Mouse (Mus musculus) duodenum, adult 2 months (tissue): Measurements from ENCODE around the gene Pth2r. TPM values are rescaled to one million over a fixed set of nuclear protein-coding genes. Genes with fewer than 3 reads are reported as not detected.

Source experiments
- polyA plus RNA-seq: library from polyadenylated mRNA; depleted of rRNA; stranded (reverse); fragments of >200 nt; gene quantifications from 2 replicates; pipeline ENCODE4 v1.2.3, GENCODE M21; 2012; ENCODE audit warnings: low replicate concordance; rRNA removed

The Pth2r gene
- polyA plus RNA-seq, result not detected in 2 replicates

DNA sequence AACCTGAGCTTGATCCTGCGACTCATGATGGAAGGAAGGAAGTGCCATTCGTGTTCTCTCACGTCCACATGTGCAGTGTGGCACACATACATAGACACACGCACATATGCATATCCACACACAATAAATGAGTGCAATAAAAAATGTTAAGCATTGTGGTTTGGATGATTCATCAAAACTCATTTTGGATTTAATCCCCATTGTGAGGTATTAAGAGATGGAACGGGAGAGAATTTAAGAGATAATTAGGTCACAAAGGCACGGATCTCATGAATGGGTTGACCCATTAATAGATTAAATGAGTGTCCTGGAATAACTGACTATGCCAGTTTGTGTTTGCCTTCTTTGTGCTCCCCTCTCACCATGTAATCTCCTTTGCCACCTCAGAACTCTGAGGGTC, at the start of gene Pth2r:
Pth2r (plus strand) TSS at position 301 of the 400 bp plus-strand sequence.

Other genes starting within 250 kb of the Pth2r start
- 0.07 and 0.13 TPM in 2 replicates for gene Akr1cl, start 249.3 kb upstream of the Pth2r start, polyA plus RNA-seq
- gene Cryge, start 230.9 kb upstream of the Pth2r start, polyA plus RNA-seq, result not detected in 2 replicates
- not detected in 2 replicates for gene Crygd, start 218.6 kb upstream of the Pth2r start, polyA plus RNA-seq
- not detected in 2 replicates for gene Crygc, start 208.4 kb upstream of the Pth2r start, polyA plus RNA-seq
- not detected in 2 replicates for gene Crygb, start 199.8 kb upstream of the Pth2r start, polyA plus RNA-seq
- gene Cryga, start 178.7 kb upstream of the Pth2r start, polyA plus RNA-seq, result not detected in 2 replicates
- gene Gm28845, start 162.5 kb upstream of the Pth2r start, polyA plus RNA-seq, result not detected in 2 replicates
- gene D630023F18Rik, start 158.8 kb upstream of the Pth2r start, polyA plus RNA-seq, result 0.07 and 0.35 TPM in 2 replicates
- gene Idh1, start 95.6 kb upstream of the Pth2r start, polyA plus RNA-seq, result 33.1 and 36.4 TPM in 2 replicates
- 2.2 and 2.6 TPM in 2 replicates for gene Pikfyve, start 95.4 kb upstream of the Pth2r start, polyA plus RNA-seq